Mouse (Mus musculus) limb, embryonic 15.5 days (tissue): ENCODE measurements at regions not wholly inside any gene's neighbourhood (a gene's known extent, or its start where the extent isn't known, plus 50 kb on each side); places are given as distances from the start of the nearest gene placed in this dataset.

Experiments
- ATAC-seq: fragments of 200-750 bp; cut with Nextera tagmentation; 2 replicates; pipeline ENCODE4 v1.8.0; 2017; ENCODE audit warnings: low read depth, moderate TSS enrichment; ENCODE audit not compliant: insufficient number of reproducible peaks, low FRiP score, low TSS enrichment
- H3K27ac ChIP-seq: fragments of 300-500 bp; sonication (generic); 2 replicates; pipeline ENCODE4 v1.5.1; 2015; ENCODE audit warnings: moderate library complexity, mild to moderate bottlenecking, inconsistent platforms
- H3K27me3 ChIP-seq: fragments of 300-500 bp; sonication (generic); 2 replicates; pipeline ENCODE4 v1.6.1; 2015; ENCODE audit warnings: inconsistent platforms
- H3K36me3 ChIP-seq: fragments of 300-500 bp; sonication (generic); 2 replicates; pipeline ENCODE4 v1.6.1; 2015; ENCODE audit warnings: inconsistent platforms
- H3K4me1 ChIP-seq: fragments of 300-500 bp; sonication (generic); 2 replicates; pipeline ENCODE4 v1.6.1; 2015; ENCODE audit warnings: inconsistent platforms
- H3K4me2 ChIP-seq: fragments of 300-500 bp; sonication (generic); 2 replicates; pipeline ENCODE4 v1.6.1; 2015; ENCODE audit warnings: mild to moderate bottlenecking, inconsistent platforms
- H3K4me3 ChIP-seq: fragments of 300-500 bp; sonication (generic); 2 replicates; pipeline ENCODE4 v1.5.1; 2015; ENCODE audit warnings: mild to moderate bottlenecking, inconsistent platforms
- H3K9ac ChIP-seq: fragments of 300-500 bp; sonication (generic); 2 replicates; pipeline ENCODE4 v1.6.1; 2015; ENCODE audit warnings: inconsistent platforms
- H3K9me3 ChIP-seq: fragments of 300-500 bp; sonication (generic); 2 replicates; pipeline ENCODE4 v1.6.1; 2016; ENCODE audit warnings: inconsistent platforms
- WGBS: fragments of 180-500 bp; shearing (Covaris S2); methylation state at CpG from one replicate; pipeline ENCODE4 v1.1.7; 2015; 5-methylcytosine and 5-hydroxymethylcytosine counted together

DNA sequence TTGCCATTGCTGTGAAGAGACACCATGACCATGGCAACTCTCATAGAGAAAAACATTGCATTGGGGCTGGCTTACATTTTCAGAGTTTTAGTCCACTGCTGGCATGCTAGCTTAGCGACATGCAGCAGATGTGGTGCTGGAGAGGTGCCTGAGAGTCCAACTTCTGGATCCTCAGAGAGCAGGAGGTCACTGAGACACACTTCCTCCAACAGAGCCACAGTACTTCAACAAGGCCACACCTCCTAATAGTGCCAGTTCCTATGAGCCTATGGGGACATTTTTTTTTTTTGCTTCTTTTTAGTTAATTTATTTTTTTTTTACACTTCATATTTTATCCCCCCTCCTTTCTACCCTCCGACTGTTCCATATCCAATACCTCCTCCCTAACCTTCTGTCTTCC lies 120.3 kb downstream of the Ube2e3 start:
- Histone ChIP-seq H3K27ac (no peak overlapping the region), H3K9me3 (no peaks in the 10 kb centered on the region), H3K36me3 (no peaks in the 10 kb centered on the region), H3K27me3 (no peaks in the 10 kb centered on the region), H3K9ac (no peak overlapping the region), H3K4me2 (no peak overlapping the region), H3K4me3 (no peak overlapping the region), H3K4me1 (no peaks in the 10 kb centered on the region)
- ATAC-seq: no peak
- 73% methylated on average over 2 of the region's 2 CpGs for WGBS

DNA sequence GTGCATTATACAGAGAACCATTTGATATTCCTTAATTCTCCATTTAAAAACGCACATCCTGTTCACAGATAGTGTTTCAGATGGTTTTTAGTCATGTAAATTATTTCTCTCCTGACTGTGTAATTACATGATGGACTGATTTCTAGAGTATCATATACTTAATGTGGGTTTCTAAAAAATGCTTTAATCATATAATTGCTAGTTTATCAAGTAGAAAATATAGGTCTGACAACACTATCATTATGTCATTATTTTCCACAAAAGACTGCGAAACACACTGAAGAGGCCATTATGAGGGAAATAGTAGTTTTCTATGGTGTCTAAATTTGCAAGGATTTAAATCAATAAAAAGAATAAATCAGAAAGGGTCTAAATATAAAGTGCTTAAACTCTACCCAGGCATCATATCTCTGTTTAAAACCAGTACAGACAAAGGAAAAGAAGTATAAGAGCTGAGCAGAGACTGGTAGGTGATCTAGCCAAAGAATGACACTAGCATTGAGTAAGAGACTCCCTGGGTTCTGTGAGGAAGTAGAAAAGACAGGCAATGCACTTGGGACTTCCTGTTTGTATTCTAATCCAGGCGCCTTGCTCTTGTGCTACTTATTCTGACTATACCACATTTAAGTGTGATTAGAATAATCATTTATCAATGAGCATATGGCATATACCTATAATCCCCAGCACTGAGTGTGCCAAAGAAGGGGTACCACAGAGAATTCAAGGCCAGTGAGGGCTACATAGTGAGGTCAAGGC lies 127.1 kb downstream of the Ube2e3 start:
- WGBS: 75% methylated on average over 3 of the region's 3 CpGs
- Histone ChIP-seq H3K9ac (no peak overlapping the region), H3K4me3 (no peak overlapping the region), H3K27ac (no peak overlapping the region), H3K4me1 (no peaks in the 10 kb centered on the region), H3K27me3 (no peaks in the 10 kb centered on the region), H3K9me3 (no peaks in the 10 kb centered on the region), H3K4me2 (no peak overlapping the region), H3K36me3 (no peaks in the 10 kb centered on the region)
- ATAC-seq: no peak

DNA sequence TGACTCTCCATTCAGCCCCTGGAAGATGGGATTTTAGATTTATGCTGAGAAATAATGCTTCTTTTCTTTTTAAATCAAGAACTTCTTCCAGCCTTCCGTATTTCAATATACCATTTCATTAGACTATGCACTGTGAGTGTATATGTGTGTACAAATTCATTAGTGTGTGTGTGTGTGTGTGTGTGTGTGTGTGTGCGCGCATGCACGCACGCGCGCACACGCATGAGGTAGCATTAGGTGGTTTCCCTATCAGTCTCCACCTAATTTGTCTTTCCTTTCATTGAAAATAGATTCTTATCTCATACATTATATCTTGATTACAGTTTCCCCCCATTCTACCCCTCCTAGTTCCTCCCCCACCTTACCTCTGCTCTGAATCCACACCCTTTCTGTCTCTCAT lies 130.7 kb downstream of the Ube2e3 start:
- Histone ChIP-seq H3K4me1 (no peaks in the 10 kb centered on the region), H3K9me3 (no peaks in the 10 kb centered on the region), H3K9ac (no peak overlapping the region), H3K27me3 (no peaks in the 10 kb centered on the region), H3K4me2 (no peak overlapping the region), H3K27ac (no peak overlapping the region), H3K36me3 (no peaks in the 10 kb centered on the region), H3K4me3 (no peak overlapping the region)
- 98% methylated on average over 8 of the region's 8 CpGs for whole genome bisulfite sequencing
- ATAC-seq: no peak

DNA sequence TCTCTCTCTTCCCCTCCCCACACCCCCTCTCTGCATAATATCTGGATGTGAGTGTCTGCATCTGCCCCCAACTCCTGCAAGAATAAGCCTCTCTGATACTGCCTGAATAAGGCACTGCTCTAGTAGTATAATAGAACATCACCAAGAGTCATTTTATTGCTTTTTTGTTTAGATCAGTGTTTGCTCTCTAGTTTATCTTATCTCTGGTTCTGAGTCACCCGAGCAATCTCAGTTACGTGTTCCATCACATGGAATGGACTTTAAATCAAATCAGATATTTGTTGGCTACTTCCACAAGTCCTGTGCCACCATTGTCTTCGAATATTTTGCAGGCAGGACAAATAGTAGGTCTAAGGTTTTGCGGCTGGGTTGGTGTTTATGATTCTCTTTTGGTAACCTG lies 131.5 kb downstream of the Ube2e3 start:
- H3K4me1 ChIP-seq: no peaks in the 10 kb centered on the region
- H3K4me3 ChIP-seq: no peak overlapping the region
- no peak for ATAC-seq
- H3K27ac ChIP-seq: no peak overlapping the region
- 87% methylated on average over 4 of the region's 4 CpGs for WGBS
- H3K27me3 ChIP-seq: no peaks in the 10 kb centered on the region
- no peaks in the 10 kb centered on the region for H3K9me3 ChIP-seq
- no peak overlapping the region for H3K4me2 ChIP-seq
- H3K36me3 ChIP-seq: no peaks in the 10 kb centered on the region
- H3K9ac ChIP-seq: no peak overlapping the region

DNA sequence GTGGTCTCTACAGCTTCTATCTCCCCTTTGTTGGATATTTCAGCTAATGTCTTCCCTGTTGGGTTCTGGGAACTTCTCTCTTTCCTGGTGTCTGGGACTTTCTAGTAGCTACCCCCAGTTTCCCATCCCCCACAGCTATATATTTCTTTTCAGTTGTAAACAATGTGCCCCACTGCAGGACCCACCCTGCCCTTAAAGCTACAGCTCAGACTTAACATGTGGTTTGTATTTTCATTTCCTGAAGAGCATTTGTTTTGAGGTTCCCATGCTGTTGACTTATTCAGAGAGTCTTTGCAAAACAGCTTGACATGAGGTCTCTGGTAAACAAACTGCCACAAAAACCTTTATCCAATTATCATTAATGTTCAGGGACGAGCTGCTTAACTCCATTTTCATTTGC lies 136.9 kb downstream of the Ube2e3 start:
- WGBS: 28% methylated on average over 1 of the region's 1 CpGs
- ATAC-seq: no peak
- H3K36me3 ChIP-seq: no peaks in the 10 kb centered on the region

DNA sequence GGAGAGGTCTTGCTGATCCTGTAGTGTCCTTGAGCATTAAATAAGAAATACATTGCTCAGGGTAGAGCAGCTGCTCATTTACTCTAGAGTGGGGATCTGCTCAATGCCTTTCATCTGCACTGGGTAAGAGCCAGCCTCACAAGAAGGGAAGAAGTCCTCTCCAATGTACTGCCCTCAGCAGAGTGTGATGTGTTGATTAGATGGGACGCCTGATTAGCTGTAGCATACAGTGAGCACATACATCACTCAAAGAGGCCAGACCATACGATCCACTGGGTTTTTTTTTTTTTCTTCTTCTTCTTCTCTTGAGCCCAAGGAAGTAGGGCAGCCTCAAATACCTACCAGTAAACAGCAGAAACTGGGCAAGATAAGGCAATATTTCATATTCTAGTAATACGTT lies 140.7 kb downstream of the Ube2e3 start:
- Histone ChIP-seq H3K4me3 (no peak overlapping the region), H3K9ac (no peak overlapping the region), H3K4me2 (no peak overlapping the region), H3K27ac (no peak overlapping the region), H3K27me3 (no peaks in the 10 kb centered on the region), H3K4me1 (0 out of 2 replicates have a peak, but pooled peaks cover 2% of the 10 kb centered on the region), H3K36me3 (no peaks in the 10 kb centered on the region), H3K9me3 (no peaks in the 10 kb centered on the region)
- 88% methylated on average over 3 of the region's 3 CpGs for WGBS
- no peak for ATAC-seq

More for the DNA sequence above, 136.9 kb downstream of the Ube2e3 start:
- no peak overlapping the region for H3K4me2 ChIP-seq
- no peak overlapping the region for H3K4me3 ChIP-seq
- no peak overlapping the region for H3K9ac ChIP-seq
- H3K9me3 ChIP-seq: no peaks in the 10 kb centered on the region
- H3K27ac ChIP-seq: no peak overlapping the region
- no peaks in the 10 kb centered on the region for H3K27me3 ChIP-seq
- 0 out of 2 replicates have a peak, but pooled peaks cover under 1% of the 10 kb centered on the region for H3K4me1 ChIP-seq

DNA sequence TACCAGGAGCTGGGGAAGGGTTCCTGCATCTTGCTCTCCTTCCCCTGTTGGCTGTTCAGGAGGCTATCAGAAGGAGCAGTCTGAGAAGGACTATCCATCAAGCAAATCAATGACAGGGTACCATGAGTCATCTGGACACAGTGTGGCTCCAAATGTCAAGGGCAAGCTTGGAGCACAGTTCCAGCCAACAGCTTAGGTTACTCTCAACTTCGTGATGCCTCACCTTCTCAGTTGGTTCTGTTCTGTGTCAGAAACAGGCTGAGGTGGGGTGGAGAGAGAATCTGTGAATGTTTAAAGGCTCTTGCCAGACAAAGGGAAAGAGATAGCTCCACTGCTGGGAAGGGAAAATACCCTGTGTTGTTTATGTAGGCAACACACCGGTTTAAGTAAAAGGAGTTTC lies 141.9 kb downstream of the Ube2e3 start:
- WGBS: 43% methylated on average over 2 of the region's 2 CpGs
- ATAC-seq: no peak
- Histone ChIP-seq H3K4me1 (0 out of 2 replicates have a peak, but pooled peaks cover 2% of the 10 kb centered on the region), H3K36me3 (no peaks in the 10 kb centered on the region), H3K9ac (no peak overlapping the region), H3K9me3 (no peaks in the 10 kb centered on the region), H3K4me2 (no peak overlapping the region), H3K4me3 (no peak overlapping the region), H3K27me3 (no peaks in the 10 kb centered on the region), H3K27ac (peak overlapping the region; percentile 43)

DNA sequence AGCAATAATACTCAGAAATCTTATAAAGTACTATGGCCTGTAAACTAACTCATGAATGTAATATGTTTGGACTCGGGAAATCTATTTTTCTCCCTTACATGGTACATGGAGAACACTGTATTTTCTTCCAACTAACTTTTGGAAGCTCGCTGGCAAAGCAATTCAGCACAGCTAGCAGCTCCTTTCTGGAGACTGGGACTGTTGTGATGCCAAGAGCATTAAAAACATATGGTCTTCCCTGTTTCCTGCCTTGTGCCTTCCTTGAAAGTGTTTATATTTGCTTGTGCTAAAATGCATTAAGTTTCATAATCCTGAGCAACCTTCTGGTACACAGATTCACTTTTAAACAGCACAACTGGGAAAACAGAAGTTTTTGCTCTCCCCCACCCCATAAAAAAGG lies 142.3 kb downstream of the Ube2e3 start:
- WGBS: 42% methylated on average over 2 of the region's 2 CpGs
- H3K4me3 ChIP-seq: no peak overlapping the region
- no peak overlapping the region for H3K4me2 ChIP-seq
- ATAC-seq: no peak
- no peaks in the 10 kb centered on the region for H3K27me3 ChIP-seq
- no peak overlapping the region for H3K27ac ChIP-seq
- no peaks in the 10 kb centered on the region for H3K9me3 ChIP-seq
- no peak overlapping the region for H3K9ac ChIP-seq
- 0 out of 2 replicates have a peak, but pooled peaks cover 2% of the 10 kb centered on the region for H3K4me1 ChIP-seq
- H3K36me3 ChIP-seq: no peaks in the 10 kb centered on the region

DNA sequence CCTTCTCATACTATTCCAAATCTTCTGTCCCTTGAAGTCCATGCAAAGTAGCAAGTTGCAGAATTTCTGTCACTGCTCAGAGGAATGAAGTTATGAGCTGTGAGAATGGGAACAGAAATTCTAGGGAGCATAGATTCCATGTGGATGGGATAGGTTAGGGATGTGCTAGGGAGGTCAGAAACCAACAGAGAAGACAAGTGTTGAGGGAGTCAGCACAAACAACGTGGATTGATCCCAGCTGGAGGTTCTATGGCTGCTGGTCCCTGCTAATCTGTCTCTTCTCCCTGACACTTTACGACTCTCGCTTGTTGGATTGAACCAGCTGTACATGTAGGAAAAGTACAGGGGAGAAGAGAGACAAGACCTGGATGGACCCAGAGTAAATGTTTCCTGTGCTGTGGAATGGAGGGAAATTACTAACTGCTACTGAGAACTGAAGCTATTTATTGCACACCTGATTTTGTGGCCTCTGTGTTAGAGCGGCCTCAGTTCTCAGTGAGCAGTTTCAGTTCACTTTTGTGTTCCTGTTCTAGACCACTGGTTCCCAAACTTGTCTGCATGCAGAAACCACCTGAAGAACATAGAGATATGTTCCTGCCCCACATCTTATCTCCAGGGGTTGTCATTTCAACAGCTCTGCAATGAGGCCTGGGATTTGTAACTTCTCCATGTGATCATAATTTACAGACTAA lies 151.0 kb downstream of the Ube2e3 start:
- Histone ChIP-seq H3K27me3 (no peaks in the 10 kb centered on the region), H3K4me2 (no peak overlapping the region), H3K36me3 (no peaks in the 10 kb centered on the region), H3K9ac (no peak overlapping the region), H3K4me3 (no peak overlapping the region), H3K4me1 (no peaks in the 10 kb centered on the region), H3K9me3 (no peaks in the 10 kb centered on the region), H3K27ac (no peak overlapping the region)
- 69% methylated on average over 4 of the region's 4 CpGs for WGBS
- no peak for ATAC-seq

DNA sequence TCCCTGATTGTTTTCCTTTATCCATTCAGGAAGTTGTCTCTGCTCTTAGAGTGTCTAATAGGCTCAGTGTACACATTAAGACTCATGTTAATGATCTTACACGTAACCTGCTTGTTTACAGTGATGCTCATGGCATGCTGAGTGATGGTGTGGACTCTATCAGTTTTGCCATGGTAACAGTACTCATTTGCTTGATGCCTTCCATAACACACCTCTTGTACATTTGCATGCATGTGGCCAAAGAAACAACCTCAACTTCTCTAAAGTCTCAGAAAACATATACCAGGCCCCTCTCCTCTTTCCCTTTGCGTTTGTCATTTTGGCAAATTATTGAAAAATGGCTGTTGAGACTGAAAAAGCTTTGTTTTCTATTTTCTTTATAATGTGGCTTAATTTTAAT lies 155.0 kb downstream of the Ube2e3 start:
- Histone ChIP-seq H3K4me2 (no peak overlapping the region), H3K4me1 (peaks cover 2% of the 10 kb centered on the region; the same call in 1 of the 2 replicates), H3K4me3 (no peak overlapping the region), H3K27me3 (no peaks in the 10 kb centered on the region), H3K9me3 (no peaks in the 10 kb centered on the region), H3K9ac (no peak overlapping the region), H3K36me3 (no peaks in the 10 kb centered on the region), H3K27ac (no peak overlapping the region)
- 91% methylated on average over 2 of the region's 2 CpGs for WGBS
- no peak for ATAC-seq

DNA sequence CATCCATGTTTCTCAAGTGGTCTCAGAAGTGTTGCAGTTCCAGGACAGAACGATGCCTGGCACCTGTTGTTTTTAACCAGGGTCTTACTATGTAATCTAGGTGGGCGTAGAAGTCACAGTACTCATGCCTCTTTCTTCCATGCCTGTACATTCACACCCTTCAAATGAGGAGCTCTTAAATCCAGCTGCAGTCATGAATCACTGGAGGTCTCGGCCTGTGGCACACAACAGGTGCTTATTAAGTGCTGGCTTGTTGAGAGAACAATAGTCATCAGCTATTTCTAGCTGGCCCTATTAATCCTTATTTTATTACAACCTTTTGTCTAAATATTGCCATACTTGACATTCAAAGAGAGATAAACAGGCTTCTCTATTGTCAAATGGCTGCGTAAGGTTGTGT lies 157.8 kb downstream of the Ube2e3 start:
- Histone ChIP-seq H3K27ac (no peak overlapping the region), H3K4me1 (peaks cover 2% of the 10 kb centered on the region; the same call in 1 of the 2 replicates), H3K9ac (no peak overlapping the region), H3K4me2 (no peak overlapping the region), H3K36me3 (no peaks in the 10 kb centered on the region), H3K9me3 (no peaks in the 10 kb centered on the region), H3K4me3 (no peak overlapping the region), H3K27me3 (no peaks in the 10 kb centered on the region)
- 65% methylated on average over 4 of the region's 4 CpGs for WGBS
- no peak for ATAC-seq

DNA sequence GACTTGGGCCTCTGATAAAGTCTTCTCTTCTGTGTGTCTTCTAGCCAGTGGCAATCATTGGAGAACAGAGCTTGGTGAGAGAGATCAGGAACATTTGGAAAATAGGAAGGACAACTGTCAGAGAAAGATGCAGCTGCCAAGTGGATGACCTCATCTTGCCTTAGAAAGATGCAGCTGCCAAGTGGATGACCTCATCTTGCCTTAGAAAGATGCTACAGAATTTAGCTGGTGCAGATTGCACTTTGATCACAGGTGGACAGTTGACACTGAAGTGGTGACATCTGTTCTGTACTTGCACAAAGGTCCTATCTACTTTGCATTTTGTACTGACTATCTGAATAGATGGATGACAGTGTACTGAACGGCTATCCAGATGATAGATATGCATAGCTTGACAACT lies 163.1 kb downstream of the Ube2e3 start:
- H3K9ac ChIP-seq: no peak overlapping the region
- no peak overlapping the region for H3K4me3 ChIP-seq
- H3K4me1 ChIP-seq: peaks cover 2% of the 10 kb centered on the region; the same call in 1 of the 2 replicates
- ATAC-seq: no peak
- no peak overlapping the region for H3K27ac ChIP-seq
- 73% methylated on average over 1 of the region's 1 CpGs for whole genome bisulfite sequencing
- no peak overlapping the region for H3K4me2 ChIP-seq
- H3K9me3 ChIP-seq: no peaks in the 10 kb centered on the region
- no peaks in the 10 kb centered on the region for H3K36me3 ChIP-seq
- H3K27me3 ChIP-seq: no peaks in the 10 kb centered on the region
